Mouse (Mus musculus): ENCODE measurements around the gene Lrrc27. TPM values are rescaled to one million over a fixed set of nuclear protein-coding genes. Genes with fewer than 3 reads are reported as not detected.

Lrrc27 gene
- polyA plus RNA-seq, 1 experiment from 2014 or later, result 0.68 TPM

DNA sequence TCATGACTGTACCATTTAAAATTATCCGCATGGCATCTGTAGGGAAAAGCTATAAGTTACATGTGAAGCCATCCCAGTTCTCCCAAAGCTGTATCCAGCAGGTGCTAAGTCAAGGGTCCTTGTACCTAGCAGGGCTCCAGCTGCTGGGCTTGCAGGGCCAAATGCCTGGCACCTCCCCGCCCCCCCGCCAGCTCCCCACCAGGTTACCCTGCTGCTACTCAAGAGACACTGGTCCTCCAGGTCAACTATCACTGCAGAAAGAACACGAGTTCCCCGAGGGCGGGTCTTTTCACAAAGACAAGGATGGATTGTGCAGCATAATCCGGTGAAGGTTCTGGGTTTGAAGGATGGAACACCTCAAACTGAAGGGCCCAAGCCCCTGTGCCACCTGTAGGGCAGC lies 25.5 kb upstream of the Lrrc27 start:
- no peak for ATAC-seq (ENCODE audit: low read depth)
- H3K9ac ChIP-seq (ENCODE audit: low read depth, low read length), result no peak overlapping the region
- 25% methylated on average over 7 of the region's 7 CpGs for whole genome bisulfite sequencing (ENCODE audit: insufficient replicate concordance)
- peak overlapping the region; percentile 66; the same call in 1 of the 2 replicates for H3K4me2 ChIP-seq (ENCODE audit: low read depth, low read length)
- no peak overlapping the region for H3K27ac ChIP-seq (ENCODE audit: low read length)
- H3K4me3 ChIP-seq (ENCODE audit: low read depth, low read length), result no peak overlapping the region
- H3K4me1 ChIP-seq (ENCODE audit: control insufficient read depth, low read depth, low read length), result peaks cover 6% of the 10 kb centered on the region
- H3K27me3 ChIP-seq (ENCODE audit: control insufficient read depth, insufficient read depth, low read depth, low read length), result peaks cover 42% of the 10 kb centered on the region
- H3K9me3 ChIP-seq (replicated peaks; ENCODE audit: control insufficient read depth, low read length), result no peaks in the 10 kb centered on the region
- no peaks in the 10 kb centered on the region for H3K36me3 ChIP-seq (ENCODE audit: control insufficient read depth, insufficient read depth)

DNA sequence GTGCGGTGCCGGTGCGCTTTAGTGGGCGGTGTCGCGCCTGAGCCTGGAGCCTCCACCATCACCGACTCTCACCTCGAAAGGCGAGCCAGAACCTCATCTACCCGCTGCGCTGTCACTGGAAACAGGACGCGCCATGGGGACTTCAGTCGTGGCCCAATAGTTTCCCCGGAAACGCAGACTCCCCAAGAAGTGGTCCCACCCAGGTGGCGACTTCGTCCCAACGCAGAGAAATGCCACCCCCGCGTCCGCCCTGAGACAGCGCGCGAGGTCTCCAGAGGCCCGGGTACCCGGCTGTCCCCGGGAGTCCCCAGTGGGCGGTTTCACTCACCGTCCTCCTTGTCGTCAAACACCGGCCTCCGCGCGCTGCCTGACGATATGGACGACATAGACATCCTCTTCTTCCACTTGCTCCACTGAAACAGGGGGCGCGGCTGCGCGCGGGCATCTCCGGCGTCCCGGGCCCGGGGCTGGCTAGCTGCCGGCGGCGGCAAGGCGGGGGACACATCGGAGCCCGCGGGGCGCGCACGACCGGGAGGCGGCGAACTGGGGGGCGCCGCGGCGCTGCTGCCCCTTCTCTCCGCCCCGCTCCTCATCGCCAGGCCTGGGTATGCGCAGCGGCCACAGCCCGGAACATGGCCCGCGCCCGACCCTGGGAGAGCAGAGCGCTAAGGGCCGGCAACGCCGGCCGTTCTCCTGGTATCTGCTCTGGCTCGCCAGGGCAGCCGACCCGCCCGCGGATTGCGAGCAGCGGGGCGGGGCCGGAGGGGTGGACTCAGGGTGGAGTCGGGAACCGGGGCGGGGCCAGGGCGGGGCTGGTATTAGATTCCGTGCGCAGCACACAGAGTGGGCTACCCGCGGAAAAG lies 24.8 kb upstream of the Lrrc27 start:
- Histone ChIP-seq H3K9me3 (replicated peaks; ENCODE audit: control insufficient read depth, low read length) (no peaks in the 10 kb centered on the region), H3K4me2 (ENCODE audit: low read depth, low read length) (peak overlapping the region; percentile 66), H3K9ac (ENCODE audit: low read depth, low read length) (no peak overlapping the region), H3K36me3 (ENCODE audit: control insufficient read depth, insufficient read depth) (no peaks in the 10 kb centered on the region), H3K4me3 (ENCODE audit: low read depth, low read length) (peak overlapping the region; percentile 57), H3K4me1 (ENCODE audit: control insufficient read depth, low read depth, low read length) (peaks cover 6% of the 10 kb centered on the region), H3K27ac (ENCODE audit: low read length) (no peak overlapping the region), H3K27me3 (ENCODE audit: control insufficient read depth, insufficient read depth, low read depth, low read length) (peaks cover 42% of the 10 kb centered on the region)
- ATAC-seq (ENCODE audit: low read depth), result peak; percentile 80
- WGBS (ENCODE audit: insufficient replicate concordance), result under 1% methylated on average over 92 of the region's 94 CpGs

DNA sequence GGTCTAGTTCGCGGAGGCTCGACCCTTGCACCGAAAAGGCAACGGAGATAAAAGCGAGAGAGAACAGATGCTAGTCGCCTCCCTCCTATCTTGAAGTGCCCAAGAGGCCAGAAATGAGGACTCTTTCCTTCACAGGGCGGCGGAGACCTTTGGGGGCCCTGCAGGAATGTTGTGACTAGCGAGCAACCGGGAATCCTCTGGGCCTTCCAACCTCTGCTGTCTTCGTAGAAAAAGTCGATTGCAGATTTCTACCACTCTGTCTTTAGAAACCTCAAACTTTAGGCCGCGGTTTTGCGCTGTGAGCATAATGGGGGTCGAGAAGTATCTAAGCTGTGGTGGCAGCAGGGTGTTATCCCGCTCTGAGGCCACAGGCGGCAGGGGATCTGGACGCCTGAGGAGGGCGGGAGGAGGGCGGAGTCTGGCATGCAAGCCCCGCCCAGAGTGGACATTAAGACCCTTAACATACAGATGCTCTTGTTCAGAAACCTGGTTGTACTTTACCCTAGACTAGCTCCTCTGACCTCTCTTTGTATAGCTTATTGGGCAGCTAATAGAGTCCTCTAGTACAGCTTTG lies 24.1 kb upstream of the Lrrc27 start:
- ATAC-seq (ENCODE audit: low read depth), result no peak
- Histone ChIP-seq H3K27ac (ENCODE audit: low read length) (no peak overlapping the region), H3K4me2 (ENCODE audit: low read depth, low read length) (peak overlapping the region; percentile 66), H3K9ac (ENCODE audit: low read depth, low read length) (no peak overlapping the region), H3K27me3 (ENCODE audit: control insufficient read depth, insufficient read depth, low read depth, low read length) (peaks cover 42% of the 10 kb centered on the region), H3K4me1 (ENCODE audit: control insufficient read depth, low read depth, low read length) (peaks cover 6% of the 10 kb centered on the region), H3K4me3 (ENCODE audit: low read depth, low read length) (peak overlapping the region; percentile 57), H3K9me3 (replicated peaks; ENCODE audit: control insufficient read depth, low read length) (no peaks in the 10 kb centered on the region), H3K36me3 (ENCODE audit: control insufficient read depth, insufficient read depth) (no peaks in the 10 kb centered on the region)
- 1% methylated on average over 23 of the region's 23 CpGs for WGBS (ENCODE audit: insufficient replicate concordance)

DNA sequence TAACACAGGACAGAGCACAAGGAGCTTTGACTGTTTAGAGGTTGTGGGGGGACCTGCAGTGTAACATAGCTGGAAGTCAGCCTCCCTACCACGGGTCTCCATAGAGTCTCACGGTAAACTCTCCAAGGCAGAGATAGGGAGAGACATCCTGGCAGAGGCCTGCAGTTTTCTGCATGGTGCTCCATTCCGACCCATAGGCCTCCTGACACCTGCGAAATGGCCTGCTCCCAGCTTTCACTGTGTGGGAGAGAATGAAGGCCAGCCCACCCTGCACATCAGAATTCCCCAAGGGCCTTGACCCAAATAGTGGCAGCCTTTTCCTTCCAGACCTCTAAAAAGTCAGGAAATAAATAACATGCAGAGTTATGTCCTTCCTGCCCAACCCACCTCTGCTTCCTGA lies 22.2 kb upstream of the Lrrc27 start:
- Histone ChIP-seq H3K4me3 (ENCODE audit: low read depth, low read length) (no peak overlapping the region), H3K27me3 (ENCODE audit: control insufficient read depth, insufficient read depth, low read depth, low read length) (peaks cover 40% of the 10 kb centered on the region), H3K4me1 (ENCODE audit: control insufficient read depth, low read depth, low read length) (peaks cover 6% of the 10 kb centered on the region), H3K9me3 (replicated peaks; ENCODE audit: control insufficient read depth, low read length) (no peaks in the 10 kb centered on the region), H3K27ac (ENCODE audit: low read length) (no peak overlapping the region), H3K9ac (ENCODE audit: low read depth, low read length) (no peak overlapping the region), H3K4me2 (ENCODE audit: low read depth, low read length) (no peak overlapping the region), H3K36me3 (ENCODE audit: control insufficient read depth, insufficient read depth) (no peaks in the 10 kb centered on the region)
- 66% methylated on average over 4 of the region's 4 CpGs for WGBS (ENCODE audit: insufficient replicate concordance)
- no peak for ATAC-seq (ENCODE audit: low read depth)

DNA sequence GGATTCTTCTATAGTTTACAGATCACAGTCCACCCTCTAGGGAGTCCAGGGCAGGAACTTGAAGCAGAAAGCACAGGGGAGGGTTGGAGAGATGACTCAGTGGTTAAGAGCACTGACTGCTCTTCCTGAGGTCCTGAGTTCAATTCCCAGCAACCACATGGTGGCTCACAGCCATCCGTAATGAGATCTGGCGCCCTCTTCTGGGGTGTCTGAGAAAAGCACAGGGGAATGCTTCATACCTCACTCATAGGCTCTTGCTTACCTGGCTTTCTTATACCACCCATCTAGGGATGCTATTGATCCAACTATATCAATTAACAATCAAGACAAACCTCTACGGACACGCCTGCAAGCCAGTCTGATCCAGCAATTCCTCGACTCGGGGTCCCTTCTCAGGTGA lies 21.2 kb upstream of the Lrrc27 start:
- WGBS (ENCODE audit: insufficient replicate concordance), result 51% methylated on average over 6 of the region's 6 CpGs
- Histone ChIP-seq H3K36me3 (ENCODE audit: control insufficient read depth, insufficient read depth) (no peaks in the 10 kb centered on the region), H3K27me3 (ENCODE audit: control insufficient read depth, insufficient read depth, low read depth, low read length) (peaks cover 31% of the 10 kb centered on the region), H3K4me3 (ENCODE audit: low read depth, low read length) (no peak overlapping the region), H3K4me1 (ENCODE audit: control insufficient read depth, low read depth, low read length) (peaks cover 6% of the 10 kb centered on the region), H3K9ac (ENCODE audit: low read depth, low read length) (no peak overlapping the region), H3K9me3 (replicated peaks; ENCODE audit: control insufficient read depth, low read length) (no peaks in the 10 kb centered on the region), H3K4me2 (ENCODE audit: low read depth, low read length) (no peak overlapping the region), H3K27ac (ENCODE audit: low read length) (no peak overlapping the region)
- no peak for ATAC-seq (ENCODE audit: low read depth)

DNA sequence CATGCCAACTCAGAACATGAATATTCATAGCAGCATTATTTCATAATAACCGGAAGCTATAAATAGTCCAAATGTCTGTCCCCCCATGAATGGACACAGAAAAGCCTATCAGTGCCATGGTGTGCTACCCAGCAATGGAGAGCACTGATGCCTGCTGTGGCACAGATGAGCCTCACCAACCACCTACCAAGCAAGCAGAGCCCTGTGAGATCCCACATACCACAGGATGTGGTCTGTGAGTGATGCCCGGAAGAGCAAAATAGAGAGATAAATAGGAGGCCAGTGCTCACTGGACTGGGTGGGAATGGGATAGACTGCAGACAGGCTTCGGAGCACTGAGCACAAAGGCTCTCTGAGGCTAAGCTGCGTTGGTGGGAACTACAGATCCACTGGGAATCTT lies 15.8 kb upstream of the Lrrc27 start:
- H3K4me2 ChIP-seq (ENCODE audit: low read depth, low read length), result no peak overlapping the region
- H3K9ac ChIP-seq (ENCODE audit: low read depth, low read length), result no peak overlapping the region
- H3K4me3 ChIP-seq (ENCODE audit: low read depth, low read length), result no peak overlapping the region
- H3K27ac ChIP-seq (ENCODE audit: low read length), result no peak overlapping the region
- H3K27me3 ChIP-seq (ENCODE audit: control insufficient read depth, insufficient read depth, low read depth, low read length), result no peaks in the 10 kb centered on the region
- no peaks in the 10 kb centered on the region for H3K4me1 ChIP-seq (ENCODE audit: control insufficient read depth, low read depth, low read length)
- H3K36me3 ChIP-seq (ENCODE audit: control insufficient read depth, insufficient read depth), result no peaks in the 10 kb centered on the region
- no peaks in the 10 kb centered on the region for H3K9me3 ChIP-seq (replicated peaks; ENCODE audit: control insufficient read depth, low read length)
- 35% methylated on average over 4 of the region's 4 CpGs for WGBS (ENCODE audit: insufficient replicate concordance)
- no peak for ATAC-seq (ENCODE audit: low read depth)

DNA sequence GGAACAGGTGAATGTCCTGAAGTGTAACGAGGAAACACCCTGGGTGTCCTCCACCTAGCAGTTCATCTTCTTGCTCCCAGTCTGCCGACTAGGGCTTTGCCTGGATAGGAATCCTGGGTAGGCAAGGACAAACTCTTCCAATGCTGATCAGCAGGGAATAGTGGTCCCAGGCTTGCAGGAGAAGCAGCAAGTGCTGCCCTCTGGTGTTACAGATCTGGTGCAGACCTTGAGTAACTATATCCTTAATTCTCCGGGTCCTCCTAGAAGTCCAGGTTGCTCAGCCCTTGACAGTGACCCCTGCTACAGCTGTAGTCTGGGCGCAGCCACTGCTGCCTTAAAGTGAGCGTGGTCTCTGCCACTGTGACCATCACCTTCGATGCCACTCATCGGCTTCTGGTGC lies 12.7 kb upstream of the Lrrc27 start:
- no peak overlapping the region for H3K4me3 ChIP-seq (ENCODE audit: low read depth, low read length)
- ATAC-seq (ENCODE audit: low read depth), result no peak
- WGBS (ENCODE audit: insufficient replicate concordance), result 21% methylated on average over 7 of the region's 7 CpGs

DNA sequence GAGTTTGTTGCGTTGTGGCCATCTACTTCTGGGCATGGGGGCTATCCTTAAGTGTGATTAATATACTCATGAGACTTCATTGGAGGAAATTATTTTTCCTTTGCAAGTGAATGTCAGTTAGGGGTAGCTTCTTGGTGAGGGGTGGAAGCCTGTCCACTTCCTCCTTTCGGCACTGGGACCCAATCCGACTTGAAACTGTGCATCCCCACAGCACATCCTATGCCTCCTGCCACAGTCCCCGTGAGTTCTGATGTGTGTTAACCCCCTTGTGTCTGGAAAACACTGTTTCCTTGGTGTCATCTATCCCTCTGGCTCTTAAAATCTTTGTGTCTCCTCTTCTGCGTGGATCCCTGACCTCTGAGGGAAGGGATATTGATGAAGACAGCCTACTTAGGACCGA lies 11.6 kb upstream of the Lrrc27 start:
- Histone ChIP-seq H3K9me3 (replicated peaks; ENCODE audit: control insufficient read depth, low read length) (no peaks in the 10 kb centered on the region), H3K4me1 (ENCODE audit: control insufficient read depth, low read depth, low read length) (no peaks in the 10 kb centered on the region), H3K4me2 (ENCODE audit: low read depth, low read length) (no peak overlapping the region), H3K9ac (ENCODE audit: low read depth, low read length) (no peak overlapping the region), H3K27me3 (ENCODE audit: control insufficient read depth, insufficient read depth, low read depth, low read length) (no peaks in the 10 kb centered on the region; the same call in 1 of the 2 replicates), H3K4me3 (ENCODE audit: low read depth, low read length) (no peak overlapping the region), H3K27ac (ENCODE audit: low read length) (no peak overlapping the region), H3K36me3 (ENCODE audit: control insufficient read depth, insufficient read depth) (no peaks in the 10 kb centered on the region)
- ATAC-seq (ENCODE audit: low read depth), result no peak
- 29% methylated on average over 6 of the region's 6 CpGs for WGBS (ENCODE audit: insufficient replicate concordance)

More for the DNA sequence above, 12.7 kb upstream of the Lrrc27 start:
- H3K9ac ChIP-seq (ENCODE audit: low read depth, low read length), result no peak overlapping the region
- no peaks in the 10 kb centered on the region for H3K36me3 ChIP-seq (ENCODE audit: control insufficient read depth, insufficient read depth)
- no peaks in the 10 kb centered on the region for H3K9me3 ChIP-seq (replicated peaks; ENCODE audit: control insufficient read depth, low read length)
- H3K27ac ChIP-seq (ENCODE audit: low read length), result no peak overlapping the region
- H3K27me3 ChIP-seq (ENCODE audit: control insufficient read depth, insufficient read depth, low read depth, low read length), result no peaks in the 10 kb centered on the region; the same call in 1 of the 2 replicates
- no peaks in the 10 kb centered on the region for H3K4me1 ChIP-seq (ENCODE audit: control insufficient read depth, low read depth, low read length)
- no peak overlapping the region for H3K4me2 ChIP-seq (ENCODE audit: low read depth, low read length)

Measured in liver, embryonic 16.5 days (tissue).